Mouse (Mus musculus) cerebellum, adult 2 months (tissue): ENCODE data around the gene Rnf152. TPM values are rescaled to one million over a fixed set of nuclear protein-coding genes. Genes with fewer than 3 reads are reported as not detected.

Experiments used
- DNase-seq, 2 experiments: peaks; one replicate each; pipeline ENCODE4 v3.0.0; 2021
- H3K27ac ChIP-seq: fragments of 200-500 bp; 2 replicates; pipeline ENCODE4 v1.5.1; 2012; ENCODE audit warnings: low read length, control low read depth, inconsistent platforms; ENCODE audit not compliant: insufficient read depth
- H3K27me3 ChIP-seq: fragments of 200-500 bp; 2 replicates; pipeline ENCODE4 v1.6.1; 2012; ENCODE audit warnings: inconsistent platforms, mild to moderate bottlenecking, low read length, moderate library complexity; ENCODE audit not compliant: control insufficient read depth, insufficient read depth
- H3K4me1 ChIP-seq: fragments of 200-500 bp; 2 replicates; pipeline ENCODE4 v1.6.1; 2011; ENCODE audit warnings: low read length; ENCODE audit not compliant: control insufficient read depth, insufficient read depth
- H3K4me3 ChIP-seq: fragments of 200-500 bp; replicated peaks from 2 replicates; pipeline ENCODE3; 2011; ENCODE audit warnings: mild to moderate bottlenecking, low read depth, low read length, control low read depth; ENCODE audit not compliant: insufficient read depth
- CTCF ChIP-seq: fragments of 200-500 bp; IDR thresholded peaks from 2 replicates; pipeline ENCODE4 v1.5.1; 2011; ENCODE audit warnings: low read depth, mild to moderate bottlenecking, control low read depth, low read length, moderate library complexity, borderline replicate concordance; ENCODE audit not compliant: insufficient read depth
- POLR2A ChIP-seq: fragments of 200-500 bp; IDR thresholded peaks from 2 replicates; pipeline ENCODE4 v1.6.1; 2011; ENCODE audit warnings: low read length, control low read depth, borderline replicate concordance; ENCODE audit not compliant: insufficient read depth
- WGBS: fragments of 180-500 bp; shearing (Covaris S2); methylation state at CpG from one replicate; pipeline ENCODE4 v1.1.7; 2018; 5-methylcytosine and 5-hydroxymethylcytosine counted together
- polyA plus RNA-seq: library from polyadenylated mRNA; depleted of rRNA; stranded (reverse); fragments of >200 nt; gene quantifications from 2 replicates; pipeline ENCODE4 v1.2.3, GENCODE M21; 2012

Gene Rnf152
- polyA plus RNA-seq, 1 experiment: 19.2 TPM

GRCm38 (mm10) chr1:105280160-105280559 lies 76.3 kb downstream of the Rnf152 start:
- Histone ChIP-seq H3K27ac (no peak overlapping the region), H3K4me1 (peaks cover 2% of the 10 kb centered on the region), H3K27me3 (no peaks in the 10 kb centered on the region), H3K4me3 (no peak overlapping the region)
- no peak for DNase-seq
- no peak for TF ChIP-seq CTCF
- no peak for TF ChIP-seq POLR2A
- WGBS: 78% methylated on average over 2 of the region's 2 CpGs

GRCm38 (mm10) chr1:105274500-105275194 lies 81.9 kb downstream of the Rnf152 start:
- no peak overlapping the region for H3K27ac ChIP-seq
- H3K4me3 ChIP-seq: no peak overlapping the region
- WGBS: 98% methylated on average over 3 of the region's 3 CpGs
- DNase-seq: no peak
- peaks cover 8% of the 10 kb centered on the region for H3K4me1 ChIP-seq
- no peaks in the 10 kb centered on the region for H3K27me3 ChIP-seq
- TF ChIP-seq POLR2A (no peak), CTCF (no peak)

- Histone ChIP-seq H3K27me3 (no peaks in the 10 kb centered on the region), H3K4me1 (peaks cover 8% of the 10 kb centered on the region), H3K27ac (0 out of 2 replicates have a peak overlapping the region, but pooled peaks have one; percentile 46), H3K4me3 (no peak overlapping the region)
- WGBS: 31% methylated on average over 10 of the region's 10 CpGs
- TF ChIP-seq CTCF (no peak), POLR2A (no peak)
- peak; percentile 67 to 83 for DNase-seq
Measured at GRCm38 (mm10) chr1:105271104-105271503, 85.4 kb downstream of the Rnf152 start.

- DNase-seq: no peak
- H3K4me3 ChIP-seq: no peak overlapping the region
- H3K4me1 ChIP-seq: no peaks in the 10 kb centered on the region; the same call in 1 of the 2 replicates
- no peak for TF ChIP-seq POLR2A
- TF ChIP-seq CTCF: no peak
- H3K27me3 ChIP-seq: no peaks in the 10 kb centered on the region
- H3K27ac ChIP-seq: no peak overlapping the region
- WGBS: 75% methylated on average over 3 of the region's 3 CpGs
Measured at GRCm38 (mm10) chr1:105263283-105264033, 93.1 kb downstream of the Rnf152 start.

- TF ChIP-seq POLR2A: no peak
- no peak for TF ChIP-seq CTCF
- Histone ChIP-seq H3K4me1 (no peaks in the 10 kb centered on the region; the same call in 1 of the 2 replicates), H3K4me3 (no peak overlapping the region), H3K27ac (no peak overlapping the region), H3K27me3 (no peaks in the 10 kb centered on the region)
- no peak for DNase-seq
- 84% methylated on average over 5 of the region's 5 CpGs for WGBS
Measured at GRCm38 (mm10) chr1:105260200-105260599, 96.3 kb downstream of the Rnf152 start.

- Histone ChIP-seq H3K27ac (no peak overlapping the region), H3K4me3 (no peak overlapping the region), H3K4me1 (no peaks in the 10 kb centered on the region), H3K27me3 (no peaks in the 10 kb centered on the region)
- TF ChIP-seq POLR2A: no peak
- 72% methylated on average over 3 of the region's 3 CpGs for WGBS
- DNase-seq: no peak
Measured at GRCm38 (mm10) chr1:105257199-105257598, 99.3 kb downstream of the Rnf152 start.

- Histone ChIP-seq H3K27ac (no peak overlapping the region), H3K27me3 (no peaks in the 10 kb centered on the region), H3K4me3 (no peak overlapping the region), H3K4me1 (no peaks in the 10 kb centered on the region)
- WGBS: 98% methylated on average over 3 of the region's 3 CpGs
- DNase-seq: no peak
- TF ChIP-seq POLR2A (no peak), CTCF (no peak)
Measured at GRCm38 (mm10) chr1:105249190-105249589, 107.3 kb downstream of the Rnf152 start.

- 80% methylated on average over 2 of the region's 2 CpGs for WGBS
- Histone ChIP-seq H3K27ac (no peak overlapping the region), H3K27me3 (no peaks in the 10 kb centered on the region), H3K4me1 (no peaks in the 10 kb centered on the region; the same call in 1 of the 2 replicates), H3K4me3 (no peak overlapping the region)
- DNase-seq: no peak
- TF ChIP-seq CTCF: no peak
- no peak for TF ChIP-seq POLR2A
Measured at GRCm38 (mm10) chr1:105246651-105247050, 109.9 kb downstream of the Rnf152 start.

- no peak for DNase-seq
- no peak overlapping the region for H3K4me3 ChIP-seq
- H3K27ac ChIP-seq: no peak overlapping the region
- WGBS: 58% methylated on average over 3 of the region's 3 CpGs
- no peaks in the 10 kb centered on the region for H3K27me3 ChIP-seq
- TF ChIP-seq CTCF (no peak), POLR2A (no peak)
- no peaks in the 10 kb centered on the region; the same call in 1 of the 2 replicates for H3K4me1 ChIP-seq
Measured at GRCm38 (mm10) chr1:105246075-105246574, 110.4 kb downstream of the Rnf152 start.
